Mouse (Mus musculus) liver, postnatal 0 days (tissue): ENCODE measurements at regions not wholly inside any gene's neighbourhood (a gene's known extent, or its start where the extent isn't known, plus 50 kb on each side); places are given as distances from the start of the nearest gene placed in this dataset.
"Not testable (repeated sequence)": the region's sequence is repeated elsewhere in the genome, so short reads cannot be mapped to it uniquely, and the experiment has no call there.

Source experiments
- ATAC-seq: fragments of 200-750 bp; cut with Nextera tagmentation; 2 replicates; pipeline ENCODE4 v1.8.0; 2017; ENCODE audit warnings: mild to moderate bottlenecking, moderate library complexity
- DNase-seq: peaks from one replicate; pipeline ENCODE4 v3.0.0-alpha.2; 2016
- H3K27ac ChIP-seq: fragments of 300-500 bp; sonication (generic); 2 replicates; pipeline ENCODE4 v1.5.1; 2014; ENCODE audit warnings: antibody characterized with exemption, moderate library complexity, mild to moderate bottlenecking, low read depth
- H3K27me3 ChIP-seq: fragments of 300-500 bp; sonication (generic); 2 replicates; pipeline ENCODE4 v1.6.1; 2014; ENCODE audit warnings: low read length, control low read depth, mixed read lengths; ENCODE audit not compliant: insufficient read depth
- H3K36me3 ChIP-seq: fragments of 300-500 bp; sonication (generic); replicated peaks from 2 replicates; pipeline ENCODE4 v1.6.1; 2014; ENCODE audit warnings: mild to moderate bottlenecking, control low read depth, low read length, moderate library complexity, mixed read lengths; ENCODE audit not compliant: insufficient read depth
- H3K4me1 ChIP-seq: fragments of 300-500 bp; sonication (generic); 2 replicates; pipeline ENCODE4 v1.6.1; 2014; ENCODE audit warnings: antibody characterized with exemption, mild to moderate bottlenecking, control low read depth; ENCODE audit not compliant: insufficient read depth
- H3K4me2 ChIP-seq: fragments of 300-500 bp; sonication (generic); 2 replicates; pipeline ENCODE4 v1.6.1; 2014; ENCODE audit warnings: low read depth, mild to moderate bottlenecking, low read length, moderate library complexity, mixed read lengths
- H3K4me3 ChIP-seq: fragments of 300-500 bp; sonication (generic); 2 replicates; pipeline ENCODE4 v1.5.1; 2014; ENCODE audit warnings: low read depth, low read length
- H3K9ac ChIP-seq: fragments of 300-500 bp; sonication (generic); replicated peaks from 2 replicates; pipeline ENCODE4 v1.6.1; 2014; ENCODE audit warnings: mild to moderate bottlenecking, moderate library complexity
- H3K9me3 ChIP-seq: fragments of 300-500 bp; sonication (generic); 2 replicates; pipeline ENCODE4 v1.6.1; 2016; ENCODE audit warnings: mild to moderate bottlenecking, control low read depth, low read length, mixed read lengths
- CTCF ChIP-seq: sonication (generic); IDR thresholded peaks from 2 replicates; pipeline ENCODE4 v1.5.1; 2016; ENCODE audit warnings: antibody characterized with exemption, low read depth
- EP300 ChIP-seq: IDR thresholded peaks from 2 replicates; pipeline ENCODE4 v1.6.1; 2016; ENCODE audit warnings: antibody characterized with exemption, low read depth, mild to moderate bottlenecking
- WGBS: fragments of 180-500 bp; shearing (Covaris S2); extraction: QIAGEN DNeasy Blood & Tissue Kit; methylation state at CpG from one replicate; pipeline ENCODE4 v1.1.7; 2014; ENCODE audit not compliant: insufficient replicate concordance; 5-methylcytosine and 5-hydroxymethylcytosine counted together

GRCm38 (mm10) chr9:6845281-6845680 is 339.0 kb downstream of the Dync2h1 start:
- not testable (repeated sequence) for H3K9me3 ChIP-seq, H3K27ac ChIP-seq, H3K4me3 ChIP-seq, H3K4me1 ChIP-seq, H3K4me2 ChIP-seq, H3K36me3 ChIP-seq, H3K9ac ChIP-seq, DNase-seq, ATAC-seq, H3K27me3 ChIP-seq
- WGBS = 59% methylated on average over 2 of the region's 2 CpGs

DNA sequence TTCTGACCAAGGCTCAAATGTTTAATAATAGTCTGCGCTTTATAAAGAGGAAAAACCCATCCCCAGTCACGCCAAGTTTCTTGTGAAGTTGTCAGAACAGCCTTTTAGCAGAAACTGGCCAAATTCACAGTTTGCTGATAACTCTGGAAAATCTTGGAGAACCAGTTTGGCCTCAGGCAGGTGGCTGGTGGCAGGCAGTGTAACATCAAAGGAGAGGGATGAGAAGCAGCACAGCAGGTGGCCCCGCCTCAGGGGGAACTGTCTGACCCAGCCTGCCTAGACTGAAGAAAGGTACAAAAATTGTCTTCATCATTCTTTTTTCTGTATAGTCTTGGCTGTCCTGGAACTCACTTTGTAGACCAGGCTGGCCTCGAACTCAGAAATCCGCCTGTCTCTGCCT is 349.3 kb downstream of the Dync2h1 start:
- WGBS = 67% methylated on average over 4 of the region's 5 CpGs
- not testable (repeated sequence) for H3K27me3 ChIP-seq, H3K9me3 ChIP-seq, H3K4me3 ChIP-seq, H3K27ac ChIP-seq, H3K9ac ChIP-seq, H3K4me2 ChIP-seq, H3K36me3 ChIP-seq, H3K4me1 ChIP-seq, ATAC-seq, DNase-seq

DNA sequence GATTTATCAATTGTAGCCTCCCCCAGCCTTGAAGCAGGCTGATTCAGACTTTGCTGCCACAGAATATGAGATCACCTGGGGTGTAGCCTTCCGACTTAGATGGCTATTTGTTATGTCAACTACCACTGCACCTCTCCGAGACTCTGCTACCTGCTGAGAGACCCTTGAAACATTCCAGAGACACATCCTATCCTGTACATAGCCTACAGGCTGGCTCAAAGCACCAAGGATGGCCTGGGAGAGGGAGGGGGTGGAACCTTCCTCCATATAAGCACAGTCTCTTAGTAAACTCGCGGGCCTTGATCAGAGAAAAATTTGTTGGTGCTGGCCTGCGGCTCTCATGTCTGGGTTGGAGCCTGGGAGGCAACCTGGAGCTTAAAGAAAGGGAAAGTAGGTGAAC is 349.8 kb downstream of the Dync2h1 start:
- H3K9me3 ChIP-seq = no peaks in the 10 kb centered on the region
- no peak for ATAC-seq
- H3K27me3 ChIP-seq = no peaks in the 10 kb centered on the region
- H3K4me2 ChIP-seq = no peak overlapping the region
- 52% methylated on average over 5 of the region's 5 CpGs for WGBS
- no peaks in the 10 kb centered on the region for H3K36me3 ChIP-seq
- H3K4me3 ChIP-seq = no peak overlapping the region
- H3K27ac ChIP-seq = no peak overlapping the region
- no peak for TF ChIP-seq EP300
- TF ChIP-seq CTCF = no peak
- H3K4me1 ChIP-seq = no peaks in the 10 kb centered on the region
- no peak for DNase-seq
- no peak overlapping the region for H3K9ac ChIP-seq

DNA sequence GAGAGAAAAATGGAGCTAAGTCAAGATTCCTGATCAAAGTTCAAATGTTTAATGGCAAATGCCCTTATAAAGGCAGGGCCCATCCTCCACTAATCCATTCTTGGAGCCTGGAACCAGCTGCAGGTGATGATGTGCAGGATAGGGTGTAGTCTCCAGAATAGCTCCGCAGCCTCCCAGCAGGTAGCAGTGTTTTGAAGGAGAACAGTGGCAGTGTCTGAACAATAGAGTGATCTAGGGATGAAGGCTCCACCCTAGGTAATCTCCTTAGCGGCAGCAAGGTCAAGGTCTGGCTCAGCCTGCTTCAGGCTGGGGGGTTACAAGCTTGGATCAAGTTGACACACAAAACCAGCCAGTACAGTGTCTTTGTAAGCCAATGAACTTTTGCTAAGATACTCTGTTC is 351.4 kb downstream of the Dync2h1 start:
- Histone ChIP-seq H3K27ac (no peak overlapping the region), H3K27me3 (no peaks in the 10 kb centered on the region), H3K9me3 (no peaks in the 10 kb centered on the region), H3K4me1 (no peaks in the 10 kb centered on the region), H3K36me3 (no peaks in the 10 kb centered on the region), H3K9ac (no peak overlapping the region), H3K4me3 (no peak overlapping the region), H3K4me2 (no peak overlapping the region)
- DNase-seq = no peak
- TF ChIP-seq CTCF (no peak), EP300 (no peak)
- 58% methylated on average over 2 of the region's 2 CpGs for WGBS
- ATAC-seq = no peak

- not testable (repeated sequence) for DNase-seq, H3K27ac ChIP-seq, H3K4me1 ChIP-seq, ATAC-seq, H3K9ac ChIP-seq, H3K27me3 ChIP-seq, H3K4me2 ChIP-seq, H3K9me3 ChIP-seq, H3K4me3 ChIP-seq, H3K36me3 ChIP-seq
- WGBS = 73% methylated on average over 6 of the region's 6 CpGs
These were observed 352.6 kb downstream of the Dync2h1 start for GRCm38 (mm10) chr9:6831642-6832041.

DNA sequence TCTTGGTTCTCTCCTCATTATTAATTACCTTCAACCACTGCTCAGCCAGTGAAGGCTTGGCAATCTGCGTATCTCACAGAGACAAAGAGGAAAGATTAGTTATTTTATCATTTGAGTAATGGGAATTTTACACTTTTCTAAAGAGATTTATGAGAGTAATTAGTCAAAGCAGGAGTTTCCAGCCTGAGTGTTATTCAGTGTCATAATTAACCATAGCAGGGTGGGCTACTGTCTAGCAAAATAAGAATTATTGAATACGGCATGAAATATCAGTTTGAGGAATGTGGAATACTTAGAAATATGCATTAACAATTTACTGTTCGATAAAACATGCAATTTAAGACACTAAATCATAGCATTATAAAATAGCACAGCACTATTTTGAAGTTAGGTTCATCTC is 357.7 kb downstream of the Dync2h1 start:
- TF ChIP-seq EP300 = no peak
- TF ChIP-seq CTCF = no peak
- DNase-seq (no peak), ATAC-seq (no peak)
- Histone ChIP-seq H3K27me3 (no peaks in the 10 kb centered on the region), H3K4me1 (no peaks in the 10 kb centered on the region), H3K27ac (no peak overlapping the region), H3K4me3 (no peak overlapping the region), H3K9me3 (no peaks in the 10 kb centered on the region), H3K9ac (no peak overlapping the region), H3K4me2 (no peak overlapping the region), H3K36me3 (no peaks in the 10 kb centered on the region)
- WGBS = 84% methylated on average over 3 of the region's 3 CpGs

- Histone ChIP-seq H3K9ac (no peak overlapping the region), H3K36me3 (no peaks in the 10 kb centered on the region), H3K27me3 (no peaks in the 10 kb centered on the region), H3K4me2 (no peak overlapping the region), H3K4me1 (no peaks in the 10 kb centered on the region), H3K27ac (no peak overlapping the region), H3K4me3 (no peak overlapping the region), H3K9me3 (no peaks in the 10 kb centered on the region)
- ATAC-seq (no peak), DNase-seq (no peak)
- TF ChIP-seq CTCF = no peak
- no peak for TF ChIP-seq EP300
These were observed 358.6 kb downstream of the Dync2h1 start for GRCm38 (mm10) chr9:6825609-6826008.

DNA sequence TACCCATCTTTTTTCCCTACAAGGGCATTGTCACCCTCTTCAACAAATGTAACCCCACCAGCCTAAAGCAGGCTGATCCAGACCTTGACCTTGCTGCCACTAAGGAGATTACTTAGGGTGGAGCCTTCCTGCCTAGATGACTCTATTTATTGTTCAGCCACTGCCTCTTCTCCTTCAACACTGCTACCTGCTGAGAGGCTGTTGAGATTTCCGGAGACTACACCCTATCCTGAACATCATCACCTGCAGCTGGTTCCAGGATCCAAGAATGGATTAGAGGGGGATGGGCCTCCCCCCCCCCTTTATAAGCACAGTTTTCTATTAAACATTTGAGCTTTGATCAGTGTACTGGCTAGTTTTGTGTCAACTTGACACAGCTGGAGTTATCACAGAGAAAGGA is 360.3 kb downstream of the Dync2h1 start:
- H3K36me3 ChIP-seq, H3K27ac ChIP-seq, H3K4me1 ChIP-seq, H3K9ac ChIP-seq, H3K4me3 ChIP-seq, H3K27me3 ChIP-seq, DNase-seq, H3K4me2 ChIP-seq, H3K9me3 ChIP-seq, ATAC-seq: not testable (repeated sequence)
- WGBS = 74% methylated on average over 1 of the region's 1 CpGs
